Mouse (Mus musculus) stomach, embryonic 14.5 days (tissue): ENCODE measurements around the gene Mrc1. TPM values are rescaled to one million over a fixed set of nuclear protein-coding genes. Genes with fewer than 3 reads are reported as not detected.

Experiments
- ATAC-seq: fragments of 200-750 bp; cut with Nextera tagmentation; 2 replicates; pipeline ENCODE4 v1.8.0; 2017; ENCODE audit warnings: low read depth, moderate TSS enrichment; ENCODE audit not compliant: insufficient number of reproducible peaks, insufficient read depth, low FRiP score
- H3K27ac ChIP-seq: fragments of 300-500 bp; sonication (generic); 2 replicates; pipeline ENCODE4 v1.5.1; 2014; ENCODE audit warnings: mild to moderate bottlenecking, low read length, moderate library complexity, mixed read lengths
- H3K27me3 ChIP-seq: fragments of 300-500 bp; sonication (generic); 2 replicates; pipeline ENCODE4 v1.6.1; 2014; ENCODE audit warnings: low read length, control low read depth, mixed read lengths; ENCODE audit not compliant: control insufficient read depth, insufficient read depth
- H3K36me3 ChIP-seq: fragments of 300-500 bp; sonication (generic); 2 replicates; pipeline ENCODE4 v1.6.1; 2014; ENCODE audit warnings: mild to moderate bottlenecking, control low read depth, low read length, moderate library complexity, mixed read lengths; ENCODE audit not compliant: control insufficient read depth, insufficient read depth
- H3K4me1 ChIP-seq: fragments of 300-500 bp; sonication (generic); 2 replicates; pipeline ENCODE4 v1.6.1; 2014; ENCODE audit warnings: low read length, control low read depth, mixed read lengths; ENCODE audit not compliant: control insufficient read depth, insufficient read depth
- H3K4me2 ChIP-seq: fragments of 300-500 bp; sonication (generic); replicated peaks from 2 replicates; pipeline ENCODE4 v1.6.1; 2014; ENCODE audit warnings: low read depth, low read length, control low read depth
- H3K4me3 ChIP-seq: fragments of 300-500 bp; sonication (generic); 2 replicates; pipeline ENCODE4 v1.5.1; 2014; ENCODE audit warnings: low read depth, low read length, control low read depth
- H3K9ac ChIP-seq: fragments of 300-500 bp; sonication (generic); replicated peaks from 2 replicates; pipeline ENCODE4 v1.6.1; 2014; ENCODE audit warnings: low read depth, mild to moderate bottlenecking, control low read depth, low read length, moderate library complexity, mixed read lengths
- H3K9me3 ChIP-seq: fragments of 300-500 bp; sonication (generic); 2 replicates; pipeline ENCODE4 v1.6.1; 2016; ENCODE audit warnings: low read depth, low read length, control low read depth; ENCODE audit not compliant: control insufficient read depth
- WGBS: fragments of 180-500 bp; shearing (Covaris S2); extraction: QIAGEN DNeasy Blood & Tissue Kit; methylation state at CpG from one replicate; pipeline ENCODE4 v1.1.7; 2014; 5-methylcytosine and 5-hydroxymethylcytosine counted together
- polyA plus RNA-seq: library from polyadenylated mRNA; unstranded; fragments of >200 nt; fragmentation: Nextera tagmentation; extraction: Ambion mirVana; gene quantifications from 2 replicates; pipeline ENCODE4 v1.2.1, GENCODE M21; 2014

The Mrc1 gene
- polyA plus RNA-seq, 1 experiment from 2014 or later: 11.0 TPM

- no peaks in the 10 kb centered on the region for H3K9me3 ChIP-seq
- no peak for ATAC-seq
Observed at GRCm38 (mm10) chr2:14206798-14207197, 22.4 kb upstream of the Mrc1 start.

DNA sequence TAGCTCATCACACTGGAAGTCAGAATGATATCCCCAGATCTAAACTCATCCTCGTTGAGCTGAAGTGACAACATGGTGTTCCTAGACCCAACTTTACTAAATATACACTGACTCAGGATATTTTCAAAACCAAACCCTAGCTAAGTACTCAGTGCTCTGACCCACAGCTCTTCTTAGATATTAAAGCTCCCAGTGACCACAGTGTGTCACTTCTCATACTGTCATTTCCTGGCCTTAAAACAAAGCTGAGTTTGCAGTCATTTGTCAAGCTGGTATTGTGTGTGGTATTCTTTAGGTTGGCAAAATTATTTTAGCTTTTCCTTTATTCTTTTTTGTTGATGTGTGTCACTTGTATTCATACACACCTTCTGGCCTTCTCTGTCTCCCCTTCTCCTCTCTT, 18.5 kb upstream of the Mrc1 start:
- H3K27ac ChIP-seq: no peak overlapping the region
- no peak overlapping the region for H3K9ac ChIP-seq
- no peaks in the 10 kb centered on the region for H3K27me3 ChIP-seq
- no peaks in the 10 kb centered on the region for H3K4me1 ChIP-seq
- H3K9me3 ChIP-seq: no peaks in the 10 kb centered on the region
- WGBS: 83% methylated on average over 1 of the region's 1 CpGs
- no peaks in the 10 kb centered on the region for H3K36me3 ChIP-seq
- no peak overlapping the region for H3K4me2 ChIP-seq
- no peak overlapping the region for H3K4me3 ChIP-seq
- ATAC-seq: no peak

More at GRCm38 (mm10) chr2:14206798-14207197, 22.4 kb upstream of the Mrc1 start:
- WGBS: 74% methylated on average over 4 of the region's 4 CpGs
- Histone ChIP-seq H3K4me2 (no peak overlapping the region), H3K27me3 (no peaks in the 10 kb centered on the region), H3K4me3 (no peak overlapping the region), H3K36me3 (no peaks in the 10 kb centered on the region), H3K27ac (no peak overlapping the region), H3K4me1 (no peaks in the 10 kb centered on the region), H3K9ac (no peak overlapping the region)

GRCm38 (mm10) chr2:14211606-14212005, 17.6 kb upstream of the Mrc1 start:
- no peak overlapping the region for H3K4me2 ChIP-seq
- H3K27me3 ChIP-seq: no peaks in the 10 kb centered on the region
- no peaks in the 10 kb centered on the region for H3K36me3 ChIP-seq
- no peak overlapping the region for H3K4me3 ChIP-seq
- H3K27ac ChIP-seq: no peak overlapping the region
- no peaks in the 10 kb centered on the region for H3K4me1 ChIP-seq
- no peak overlapping the region for H3K9ac ChIP-seq
- no peaks in the 10 kb centered on the region for H3K9me3 ChIP-seq
- ATAC-seq: peak; percentile 81; the same call in 1 of the 2 replicates

- Histone ChIP-seq H3K27me3 (no peaks in the 10 kb centered on the region), H3K4me2 (no peak overlapping the region), H3K36me3 (no peaks in the 10 kb centered on the region), H3K27ac (no peak overlapping the region), H3K9me3 (no peaks in the 10 kb centered on the region), H3K4me1 (no peaks in the 10 kb centered on the region), H3K4me3 (no peak overlapping the region), H3K9ac (no peak overlapping the region)
- no peak for ATAC-seq
- 42% methylated on average over 3 of the region's 3 CpGs for WGBS
Observed at GRCm38 (mm10) chr2:14214764-14215163, 14.4 kb upstream of the Mrc1 start.

DNA sequence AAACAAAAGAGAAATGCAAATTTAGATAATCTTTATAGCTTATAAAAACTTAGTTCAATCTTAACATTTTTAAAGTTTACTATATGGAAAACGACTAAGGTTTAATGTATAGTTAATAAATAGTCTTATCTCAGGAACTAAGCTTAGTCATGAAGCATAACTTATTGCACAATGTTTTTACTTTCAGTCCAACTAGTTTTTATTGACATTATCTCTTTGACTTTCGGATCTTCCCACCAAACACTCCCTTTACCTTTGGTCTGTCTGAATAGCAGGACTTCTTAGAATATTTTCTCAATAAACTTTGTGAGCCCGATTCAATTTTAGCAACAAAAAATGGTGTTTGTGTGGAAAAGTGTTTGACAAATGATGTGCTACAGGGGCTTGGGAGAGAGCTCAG, 12.5 kb upstream of the Mrc1 start:
- Histone ChIP-seq H3K36me3 (no peaks in the 10 kb centered on the region), H3K4me1 (no peaks in the 10 kb centered on the region), H3K9ac (no peak overlapping the region), H3K4me3 (no peak overlapping the region), H3K9me3 (no peaks in the 10 kb centered on the region), H3K27ac (no peak overlapping the region), H3K27me3 (no peaks in the 10 kb centered on the region), H3K4me2 (no peak overlapping the region)
- 68% methylated on average over 3 of the region's 3 CpGs for WGBS
- no peak for ATAC-seq

DNA sequence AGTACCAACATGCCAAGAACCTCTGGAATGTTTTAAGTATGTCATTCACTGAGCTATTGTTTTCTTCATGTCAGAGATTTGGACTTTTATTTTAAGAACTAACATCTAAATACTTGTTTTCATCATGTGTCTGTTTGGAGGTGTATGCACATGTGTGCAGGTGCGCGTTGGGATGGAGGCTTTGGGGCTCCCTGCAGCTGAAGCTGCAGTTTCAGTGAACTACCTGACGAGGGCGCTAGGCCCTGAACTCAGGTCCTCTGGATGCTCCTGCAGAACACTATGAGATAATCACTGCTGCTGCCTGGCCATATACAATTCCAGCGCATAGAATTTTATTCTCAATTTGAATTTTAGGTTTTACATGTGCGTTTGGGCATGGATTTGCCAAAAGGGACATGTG, 11.1 kb upstream of the Mrc1 start:
- H3K4me2 ChIP-seq: no peak overlapping the region
- ATAC-seq: no peak
- H3K9ac ChIP-seq: no peak overlapping the region
- no peak overlapping the region for H3K27ac ChIP-seq
- no peak overlapping the region for H3K4me3 ChIP-seq
- no peaks in the 10 kb centered on the region for H3K36me3 ChIP-seq
- no peaks in the 10 kb centered on the region for H3K4me1 ChIP-seq
- WGBS: 79% methylated on average over 6 of the region's 6 CpGs
- no peaks in the 10 kb centered on the region for H3K9me3 ChIP-seq
- no peaks in the 10 kb centered on the region for H3K27me3 ChIP-seq

DNA sequence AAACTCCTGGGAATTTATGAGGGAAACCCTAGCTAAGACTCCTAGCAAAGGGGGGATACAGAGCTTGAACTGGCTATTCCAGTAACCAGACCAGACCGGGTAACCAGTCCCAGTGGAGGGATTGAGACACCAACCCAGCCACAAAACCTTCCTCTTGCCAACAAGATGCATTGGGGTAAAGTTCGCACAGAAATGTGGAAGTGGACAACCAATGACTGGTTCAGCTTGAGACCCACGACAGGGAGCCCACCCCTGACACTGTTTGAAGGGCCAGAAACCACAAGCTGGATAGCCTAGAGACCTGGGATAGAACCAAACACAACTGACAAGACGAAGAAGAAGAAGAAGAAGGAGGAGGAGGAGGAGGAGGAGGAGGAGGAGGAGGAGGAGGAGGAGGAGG, 4.8 kb upstream of the Mrc1 start:
- ATAC-seq: no peak
- no peaks in the 10 kb centered on the region for H3K9me3 ChIP-seq
- H3K36me3 ChIP-seq: no peaks in the 10 kb centered on the region
- no peak overlapping the region for H3K9ac ChIP-seq
- no peak overlapping the region for H3K27ac ChIP-seq
- H3K4me1 ChIP-seq: no peaks in the 10 kb centered on the region
- WGBS: 81% methylated on average over 3 of the region's 4 CpGs
- no peak overlapping the region for H3K4me3 ChIP-seq
- no peaks in the 10 kb centered on the region for H3K27me3 ChIP-seq
- H3K4me2 ChIP-seq: no peak overlapping the region

DNA sequence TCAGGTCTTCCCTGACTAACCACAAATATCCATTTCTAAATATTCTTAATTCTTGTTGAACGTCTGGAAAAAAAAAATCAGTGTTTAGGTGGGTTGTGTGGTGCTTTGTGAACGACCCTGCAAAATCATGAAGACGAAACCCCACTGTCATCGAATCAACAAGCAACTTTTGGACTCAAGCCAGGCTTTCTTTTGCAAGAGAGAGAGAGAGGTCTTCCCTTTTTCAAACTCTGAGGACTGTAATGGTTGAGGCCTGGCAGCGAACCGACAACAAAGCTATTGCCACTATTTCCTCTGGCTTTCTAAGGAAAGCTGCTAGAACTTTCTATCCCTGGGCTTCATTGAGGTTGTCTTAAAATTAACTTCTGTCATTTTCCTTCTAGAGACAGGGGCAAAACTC, 697 bp upstream of the Mrc1 start:
- Histone ChIP-seq H3K4me3 (no peak overlapping the region), H3K27me3 (no peaks in the 10 kb centered on the region), H3K36me3 (no peaks in the 10 kb centered on the region), H3K9me3 (no peaks in the 10 kb centered on the region), H3K27ac (no peak overlapping the region), H3K4me2 (no peak overlapping the region), H3K4me1 (no peaks in the 10 kb centered on the region), H3K9ac (no peak overlapping the region)
- ATAC-seq: no peak
- 58% methylated on average over 6 of the region's 6 CpGs for WGBS

DNA sequence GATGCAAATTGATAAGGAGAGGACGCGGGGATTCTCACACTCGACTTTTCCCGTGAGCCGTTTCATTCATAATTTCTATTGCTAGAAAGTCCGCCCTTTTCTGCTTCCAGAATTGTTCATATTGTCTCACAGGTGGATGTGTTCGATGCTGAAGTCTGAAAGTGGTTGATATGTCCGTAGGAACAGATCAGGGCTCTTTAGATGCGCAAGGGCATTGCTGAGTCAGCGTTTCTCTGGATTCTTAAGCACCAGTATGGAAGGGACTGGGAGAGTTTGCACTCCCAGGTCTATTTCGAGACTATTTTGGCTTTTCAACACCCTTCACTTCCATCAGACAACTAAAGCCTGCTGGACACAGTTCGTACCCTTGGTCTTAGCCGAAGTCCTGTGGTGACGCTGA, 787 bp downstream of the Mrc1 start:
- 91% methylated on average over 14 of the region's 14 CpGs for WGBS

More for the DNA sequence above, 787 bp downstream of the Mrc1 start:
- no peaks in the 10 kb centered on the region for H3K4me1 ChIP-seq
- H3K36me3 ChIP-seq: no peaks in the 10 kb centered on the region
- no peaks in the 10 kb centered on the region for H3K9me3 ChIP-seq
- no peak overlapping the region for H3K4me3 ChIP-seq
- H3K9ac ChIP-seq: no peak overlapping the region
- no peak overlapping the region for H3K4me2 ChIP-seq
- no peak overlapping the region for H3K27ac ChIP-seq
- no peaks in the 10 kb centered on the region for H3K27me3 ChIP-seq
- no peak for ATAC-seq
